Mouse (Mus musculus): ENCODE results near the gene Ccdc102a.

GRCm38 (mm10) chr8:94907591-94908300 lies 10.2 kb downstream of the Ccdc102a start:
- TF ChIP-seq CTCF (IDR thresholded peaks at IDR 0.05; ENCODE audit: low read depth), result no peak
- TF ChIP-seq EP300 (IDR thresholded peaks at IDR 0.05; ENCODE audit: low read depth), result no peak
